Comparison of ENCODE assay signal across 29 mouse cellular contexts in genomic region chr9:89695143-89695542, GRCm38 (mm10). TPM values are rescaled to one million over a fixed set of nuclear protein-coding genes. Genes with fewer than 3 reads are reported as not detected.
DNase-seq lines count a peak whose midpoint lies in the region; ATAC-seq and TF ChIP-seq lines count a peak whose summit lies in the region.
"Had no signal": no experiment of that assay in that cellular context is flagged by ENCODE, and none has a peak within 500 bp of the region (broad histone marks: within the 10 kb centered on the region; RNA-seq: fewer than 3 reads in every experiment).

No protein-coding gene starts in this region.

- no peak overlapping the region for H3K4me3 ChIP-seq in lung, adult 2 months (replicated peaks; ENCODE audit: extremely low read depth, low read depth, low read length)
- H3K4me3 ChIP-seq: embryonic facial prominence, embryonic 13.5 days; embryonic facial prominence, embryonic 15.5 days; forebrain, embryonic 13.5 days; forebrain, embryonic 15.5 days had no signal

- ATAC-seq in common myeloid progenitor, adult 5-6 weeks (replicated peaks; ENCODE audit: low read depth, poor library complexity, severe bottlenecking), result peak; percentile 65
- peak; percentile 80 for ATAC-seq in granulocyte monocyte progenitor cell, adult 5-6 weeks (replicated peaks; ENCODE audit: poor library complexity, severe bottlenecking)
- peak; percentile 69 for ATAC-seq in megakaryocyte progenitor cell, adult 5-6 weeks (replicated peaks; ENCODE audit: poor library complexity)
- ATAC-seq: activated CD4-positive, CD25-positive, alpha-beta regulatory T cell, adult 4 months; CD4-positive, CD25-positive, alpha-beta regulatory T cell, adult 4 months; forebrain, embryonic 13.5 days; forebrain, embryonic 15.5 days; forebrain, postnatal 0 days; Patski had no signal

- no peaks in the 10 kb centered on the region for H3K4me1 ChIP-seq in lung, adult 2 months (ENCODE audit: control insufficient read depth, insufficient read depth, low read length)
- H3K4me1 ChIP-seq: embryonic facial prominence, embryonic 13.5 days; embryonic facial prominence, embryonic 15.5 days; forebrain, embryonic 13.5 days; forebrain, embryonic 15.5 days had no signal

- DNase-seq in 3T3-L1 (ENCODE audit: low read depth, low spot score), result peak; percentile 14
- DNase-seq in heart, adult 9 months (ENCODE audit: low spot score in 2 of 2), result no peak
- DNase-seq in right cerebral cortex, postnatal 36 days (ENCODE audit: low spot score in 2 of 2), result no peak
- DNase-seq in lung, adult 2 months, result no peak
- DNase-seq: adrenal gland, adult 8-10 months; adrenal gland, postnatal 14 days; adrenal gland, postnatal 36 days; B cell, adult 2 months; cerebellum, adult 11-12 months; cerebellum, adult 2 months; cerebellum, adult 9-10 months; cerebellum, postnatal 10 days; cerebellum, postnatal 25 days; embryo, embryonic 11 days; forebrain, postnatal 0 days had no signal

- no peak for TF ChIP-seq POLR2A in lung, adult 2 months (IDR thresholded peaks at IDR 0.05; ENCODE audit: borderline replicate concordance, extremely low read depth, low read depth, low read length)

- 81% methylated on average over 1 of the region's 1 CpGs for WGBS in lung, adult 2 months

- no peak for TF ChIP-seq CTCF in lung, adult 2 months (IDR thresholded peaks at IDR 0.05; ENCODE audit: insufficient read depth, low read length)

RNA-seq across cellular contexts. Expression of gene Tmed3, which starts 9.7 kb away (rescaled TPM):
- 98.8 and 113 TPM in 2 replicates for total RNA-seq in common myeloid progenitor, adult 5-6 weeks (2017)
- 304 and 307 TPM in 2 replicates for total RNA-seq in granulocyte monocyte progenitor cell, adult 5-6 weeks (2014; fragmentation: Nextera tagmentation)
- total RNA-seq in granulocyte monocyte progenitor cell, adult 5-6 weeks (2017), result 239 and 283 TPM in 2 replicates
- 322 and 358 TPM in 2 replicates for total RNA-seq in megakaryocyte progenitor cell, adult 5-6 weeks (2015)
- total RNA-seq in megakaryocyte progenitor cell, adult 5-6 weeks (2017), result 264 and 336 TPM in 2 replicates
- polyA plus RNA-seq in lung, adult 2 months (2012; rRNA removed), result 82.2 and 94.2 TPM in 2 replicates

RNA-seq across cellular contexts. Expression of gene Ankrd34c, which starts 43.1 kb away (rescaled TPM):
- total RNA-seq in common myeloid progenitor, adult 5-6 weeks (2017), result not detected in 2 replicates
- not detected in 2 replicates for total RNA-seq in granulocyte monocyte progenitor cell, adult 5-6 weeks (2014; fragmentation: Nextera tagmentation)
- total RNA-seq in granulocyte monocyte progenitor cell, adult 5-6 weeks (2017), result not detected in 2 replicates
- not detected in 2 replicates for total RNA-seq in megakaryocyte progenitor cell, adult 5-6 weeks (2015)
- not detected in 2 replicates for total RNA-seq in megakaryocyte progenitor cell, adult 5-6 weeks (2017)
- polyA plus RNA-seq in lung, adult 2 months (2012; rRNA removed), result not detected in 2 replicates
- total RNA-seq: adrenal gland, adult 18-20 months; adrenal gland, postnatal 14 days; adrenal gland, postnatal 36 days; CH12.LX had no signal
- polyA plus RNA-seq: activated CD4-positive, CD25-positive, alpha-beta regulatory T cell, adult 4 months; CD4-positive, CD25-positive, alpha-beta regulatory T cell, adult 4 months; embryonic facial prominence, embryonic 13.5 days; embryonic facial prominence, embryonic 15.5 days; forebrain, embryonic 11.5 days; forebrain, embryonic 13.5 days; G1E; Patski had no signal
